Mouse (Mus musculus) kidney, postnatal 0 days (tissue): Measurements from ENCODE around the gene Lpar3. TPM values are rescaled to one million over a fixed set of nuclear protein-coding genes. Genes with fewer than 3 reads are reported as not detected.

Source experiments
- ATAC-seq: fragments of 200-750 bp; cut with Nextera tagmentation; replicated peaks from 2 replicates; pipeline ENCODE4 v1.8.0; 2017; ENCODE audit warnings: low read depth, moderate number of reproducible peaks, moderate TSS enrichment, moderate library complexity; ENCODE audit not compliant: low FRiP score
- DNase-seq: peaks from one replicate; pipeline ENCODE4 v3.0.0-alpha.2; 2016; ENCODE audit warnings: low spot score
- H3K27ac ChIP-seq: fragments of 300-500 bp; sonication (generic); 2 replicates; pipeline ENCODE4 v1.5.1; 2014; ENCODE audit warnings: mild to moderate bottlenecking
- H3K27me3 ChIP-seq: fragments of 300-500 bp; sonication (generic); 2 replicates; pipeline ENCODE4 v1.6.1; 2014; ENCODE audit warnings: low read length, mixed read lengths; ENCODE audit not compliant: insufficient read depth
- H3K36me3 ChIP-seq: fragments of 300-500 bp; sonication (generic); 2 replicates; pipeline ENCODE4 v1.6.1; 2014; ENCODE audit warnings: low read length, mixed read lengths; ENCODE audit not compliant: insufficient read depth
- H3K4me1 ChIP-seq: fragments of 300-500 bp; sonication (generic); replicated peaks from 2 replicates; pipeline ENCODE4 v1.6.1; 2014; ENCODE audit warnings: antibody characterized with exemption, low read length, mixed read lengths; ENCODE audit not compliant: insufficient read depth
- H3K4me2 ChIP-seq: fragments of 300-500 bp; sonication (generic); 2 replicates; pipeline ENCODE4 v1.6.1; 2014; ENCODE audit warnings: mild to moderate bottlenecking, low read length, moderate library complexity, mixed read lengths
- H3K4me3 ChIP-seq: fragments of 300-500 bp; sonication (generic); replicated peaks from 2 replicates; pipeline ENCODE4 v1.5.1; 2014; ENCODE audit warnings: low read depth, low read length
- H3K9ac ChIP-seq: fragments of 300-500 bp; sonication (generic); 2 replicates; pipeline ENCODE4 v1.6.1; 2014; ENCODE audit warnings: low read depth, low read length
- H3K9me3 ChIP-seq: fragments of 300-500 bp; sonication (generic); replicated peaks from 2 replicates; pipeline ENCODE4 v1.6.1; 2016; ENCODE audit warnings: low read length, inconsistent platforms, mixed read lengths
- CTCF ChIP-seq: IDR thresholded peaks from 2 replicates; pipeline ENCODE4 v1.5.1; 2016; ENCODE audit warnings: antibody characterized with exemption, low read depth, mild to moderate bottlenecking, moderate library complexity
- WGBS: fragments of 180-500 bp; shearing (Covaris S2); extraction: QIAGEN DNeasy Blood & Tissue Kit; methylation state at CpG from one replicate; pipeline ENCODE4 v1.1.7; 2014; 5-methylcytosine and 5-hydroxymethylcytosine counted together
- polyA plus RNA-seq: library from polyadenylated mRNA; unstranded; fragments of >200 nt; fragmentation: Nextera tagmentation; extraction: Ambion mirVana; gene quantifications from 2 replicates; pipeline ENCODE4 v1.2.1, GENCODE M21; 2015

The Lpar3 gene
- polyA plus RNA-seq, 1 experiment from 2014 or later = 2.6 TPM

- TF ChIP-seq CTCF = no peak
- no peak for DNase-seq
- ATAC-seq = no peak
- Histone ChIP-seq H3K4me2 (no peak overlapping the region), H3K4me1 (no peaks in the 10 kb centered on the region), H3K27me3 (no peaks in the 10 kb centered on the region), H3K9ac (no peak overlapping the region), H3K9me3 (no peaks in the 10 kb centered on the region), H3K36me3 (no peaks in the 10 kb centered on the region), H3K27ac (no peak overlapping the region), H3K4me3 (no peak overlapping the region)
- WGBS = 55% methylated on average over 1 of the region's 1 CpGs
Measured at GRCm38 (mm10) chr3:146262536-146262935, 41.8 kb downstream of the Lpar3 start.

GRCm38 (mm10) chr3:146264146-146264545 lies 43.4 kb downstream of the Lpar3 start:
- no peaks in the 10 kb centered on the region for H3K4me1 ChIP-seq
- 85% methylated on average over 10 of the region's 10 CpGs for WGBS
- DNase-seq = no peak
- no peak overlapping the region for H3K4me3 ChIP-seq
- no peak for TF ChIP-seq CTCF
- no peaks in the 10 kb centered on the region for H3K36me3 ChIP-seq
- ATAC-seq = no peak
- H3K27ac ChIP-seq = no peak overlapping the region
- H3K9ac ChIP-seq = no peak overlapping the region
- H3K9me3 ChIP-seq = no peaks in the 10 kb centered on the region
- no peaks in the 10 kb centered on the region for H3K27me3 ChIP-seq
- no peak overlapping the region for H3K4me2 ChIP-seq

GRCm38 (mm10) chr3:146265545-146266130 lies 44.9 kb downstream of the Lpar3 start:
- TF ChIP-seq CTCF = no peak
- Histone ChIP-seq H3K9ac (no peak overlapping the region), H3K36me3 (no peaks in the 10 kb centered on the region), H3K27ac (no peak overlapping the region), H3K4me2 (no peak overlapping the region), H3K4me1 (no peaks in the 10 kb centered on the region), H3K4me3 (no peak overlapping the region), H3K27me3 (no peaks in the 10 kb centered on the region), H3K9me3 (no peaks in the 10 kb centered on the region)
- DNase-seq (no peak), ATAC-seq (peak; percentile 75; the same call in 1 of the 2 replicates)
- WGBS = 75% methylated on average over 12 of the region's 12 CpGs

- no peak for ATAC-seq
- H3K4me1 ChIP-seq = no peaks in the 10 kb centered on the region
- no peak overlapping the region for H3K9ac ChIP-seq
- DNase-seq = no peak
- no peaks in the 10 kb centered on the region for H3K27me3 ChIP-seq
- H3K36me3 ChIP-seq = no peaks in the 10 kb centered on the region
- no peaks in the 10 kb centered on the region for H3K9me3 ChIP-seq
- TF ChIP-seq CTCF = no peak
- H3K27ac ChIP-seq = no peak overlapping the region
- H3K4me2 ChIP-seq = no peak overlapping the region
- WGBS = 87% methylated on average over 14 of the region's 14 CpGs
- no peak overlapping the region for H3K4me3 ChIP-seq
Measured at GRCm38 (mm10) chr3:146268024-146268801, 47.5 kb downstream of the Lpar3 start.

GRCm38 (mm10) chr3:146274503-146274902 lies 53.7 kb downstream of the Lpar3 start:
- no peak overlapping the region for H3K4me2 ChIP-seq
- H3K4me3 ChIP-seq = no peak overlapping the region
- no peaks in the 10 kb centered on the region; the same call in 1 of the 2 replicates for H3K4me1 ChIP-seq
- no peak for TF ChIP-seq CTCF
- WGBS = 57% methylated on average over 5 of the region's 5 CpGs
- no peaks in the 10 kb centered on the region for H3K36me3 ChIP-seq
- no peak overlapping the region for H3K9ac ChIP-seq
- ATAC-seq (no peak), DNase-seq (no peak)
- no peaks in the 10 kb centered on the region for H3K9me3 ChIP-seq
- H3K27me3 ChIP-seq = no peaks in the 10 kb centered on the region
- H3K27ac ChIP-seq = no peak overlapping the region

GRCm38 (mm10) chr3:146275360-146276025 lies 54.7 kb downstream of the Lpar3 start:
- TF ChIP-seq CTCF = no peak

More at GRCm38 (mm10) chr3:146275360-146276025, 54.7 kb downstream of the Lpar3 start:
- H3K9ac ChIP-seq = no peak overlapping the region
- ATAC-seq = no peak
- no peaks in the 10 kb centered on the region for H3K36me3 ChIP-seq
- 48% methylated on average over 11 of the region's 11 CpGs for WGBS
- no peaks in the 10 kb centered on the region for H3K27me3 ChIP-seq
- no peak overlapping the region for H3K4me3 ChIP-seq
- no peaks in the 10 kb centered on the region for H3K9me3 ChIP-seq
- no peak overlapping the region for H3K27ac ChIP-seq
- no peak overlapping the region for H3K4me2 ChIP-seq
- H3K4me1 ChIP-seq = no peaks in the 10 kb centered on the region; the same call in 1 of the 2 replicates
- no peak for DNase-seq
